Mouse (Mus musculus): Measurements from ENCODE around the gene Cdh8. TPM values are rescaled to one million over a fixed set of nuclear protein-coding genes. Genes with fewer than 3 reads are reported as not detected.

Gene Cdh8
- polyA plus RNA-seq, 1 experiment from 2014 or later: 3.6 TPM

DNA sequence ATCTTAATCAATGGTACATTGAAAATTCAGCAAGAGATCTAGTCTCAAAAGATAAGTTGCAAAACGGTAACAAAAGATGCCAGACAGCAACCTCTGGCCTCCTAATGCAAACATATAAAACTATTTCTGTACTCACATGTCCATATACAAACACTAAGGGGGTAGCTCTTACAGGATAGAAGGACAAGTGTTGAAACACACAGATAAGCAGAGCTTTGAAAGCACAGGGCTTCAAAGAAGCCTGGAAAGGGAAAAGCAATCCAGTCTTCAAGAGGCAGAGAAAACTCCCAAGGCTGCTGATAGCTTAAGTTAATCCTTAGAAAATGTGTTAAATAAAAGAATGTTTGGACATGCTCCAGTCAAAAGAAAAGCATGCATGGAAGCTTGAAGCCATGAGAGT is 77.0 kb downstream of the Cdh8 start:
- no peak overlapping the region for H3K4me3 ChIP-seq (ENCODE audit: low read length)
- H3K4me1 ChIP-seq (ENCODE audit: control insufficient read depth, insufficient read depth, low read length): peaks cover 3% of the 10 kb centered on the region
- no peak overlapping the region for H3K27ac ChIP-seq (ENCODE audit: low read length)
- no peaks in the 10 kb centered on the region for H3K9me3 ChIP-seq (replicated peaks; ENCODE audit: control insufficient read depth, low read length)
- no peaks in the 10 kb centered on the region for H3K36me3 ChIP-seq (ENCODE audit: control insufficient read depth, insufficient read depth)
- ATAC-seq (replicated peaks; ENCODE audit: extremely low read depth, insufficient read depth, low FRiP score): no peak
- H3K27me3 ChIP-seq (ENCODE audit: control insufficient read depth, insufficient read depth, low read length): no peaks in the 10 kb centered on the region
- 30% methylated on average over 1 of the region's 1 CpGs for WGBS
- no peak overlapping the region for H3K4me2 ChIP-seq (ENCODE audit: low read depth, low read length)
- no peak overlapping the region for H3K9ac ChIP-seq (ENCODE audit: low read length)

DNA sequence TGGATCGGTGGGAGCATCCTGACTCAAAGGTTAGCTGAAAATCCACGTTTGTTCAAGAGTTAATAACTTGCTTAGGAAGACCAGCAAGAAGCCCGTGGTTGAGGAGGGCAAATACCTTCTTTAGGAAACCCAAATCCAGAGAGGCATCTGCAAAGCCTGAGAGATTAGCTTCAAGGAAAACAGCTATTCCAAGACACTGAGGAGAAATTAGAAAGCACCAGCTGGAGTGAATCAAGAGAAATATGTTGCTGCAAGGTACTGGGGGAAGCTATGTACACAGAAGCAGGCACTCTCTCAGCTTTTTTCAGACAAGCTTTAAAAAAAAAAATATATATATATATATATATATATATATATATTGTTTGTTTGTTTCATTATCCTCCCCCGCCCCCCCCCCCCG is 88.7 kb downstream of the Cdh8 start:
- no peaks in the 10 kb centered on the region for H3K9me3 ChIP-seq (replicated peaks; ENCODE audit: control insufficient read depth, low read length)
- 67% methylated on average over 5 of the region's 5 CpGs for WGBS
- no peak overlapping the region for H3K4me3 ChIP-seq (ENCODE audit: low read length)
- H3K4me1 ChIP-seq (ENCODE audit: control insufficient read depth, insufficient read depth, low read length): no peaks in the 10 kb centered on the region
- no peak overlapping the region for H3K9ac ChIP-seq (ENCODE audit: low read length)
- H3K36me3 ChIP-seq (ENCODE audit: control insufficient read depth, insufficient read depth): no peaks in the 10 kb centered on the region
- no peak overlapping the region for H3K4me2 ChIP-seq (ENCODE audit: low read depth, low read length)
- H3K27me3 ChIP-seq (ENCODE audit: control insufficient read depth, insufficient read depth, low read length): no peaks in the 10 kb centered on the region
- no peak for ATAC-seq (replicated peaks; ENCODE audit: extremely low read depth, insufficient read depth, low FRiP score)
- H3K27ac ChIP-seq (ENCODE audit: low read length): no peak overlapping the region

- 77% methylated on average over 2 of the region's 2 CpGs for WGBS
- Histone ChIP-seq H3K36me3 (ENCODE audit: control insufficient read depth, insufficient read depth) (no peaks in the 10 kb centered on the region), H3K4me3 (ENCODE audit: low read length) (no peak overlapping the region), H3K4me1 (ENCODE audit: control insufficient read depth, insufficient read depth, low read length) (no peaks in the 10 kb centered on the region), H3K27me3 (ENCODE audit: control insufficient read depth, insufficient read depth, low read length) (no peaks in the 10 kb centered on the region), H3K4me2 (ENCODE audit: low read depth, low read length) (no peak overlapping the region), H3K27ac (ENCODE audit: low read length) (no peak overlapping the region), H3K9me3 (replicated peaks; ENCODE audit: control insufficient read depth, low read length) (no peaks in the 10 kb centered on the region), H3K9ac (ENCODE audit: low read length) (no peak overlapping the region)
- ATAC-seq (replicated peaks; ENCODE audit: extremely low read depth, insufficient read depth, low FRiP score): no peak
Observed at GRCm38 (mm10) chr8:99314561-99314960, 101.7 kb downstream of the Cdh8 start.

DNA sequence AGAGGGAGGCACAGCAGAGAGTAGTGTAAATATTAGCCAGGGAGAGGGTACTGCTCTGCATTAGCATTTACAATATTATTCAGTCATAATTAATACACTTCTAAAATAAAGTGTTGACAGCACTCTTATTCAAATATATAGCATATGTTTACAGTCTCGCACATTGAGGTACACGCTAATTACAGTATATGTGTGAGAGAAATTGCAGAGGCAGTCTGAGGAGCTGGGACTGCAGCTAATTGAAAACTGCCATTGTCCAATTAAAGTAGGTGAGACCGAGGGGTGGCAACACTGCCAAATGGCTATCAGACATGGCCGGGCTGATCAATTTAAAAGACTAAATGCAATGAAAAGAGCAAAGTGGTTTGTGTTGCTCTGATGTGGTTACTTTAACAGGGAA is 112.1 kb downstream of the Cdh8 start:
- H3K36me3 ChIP-seq (ENCODE audit: control insufficient read depth, insufficient read depth): no peaks in the 10 kb centered on the region
- H3K27me3 ChIP-seq (ENCODE audit: control insufficient read depth, insufficient read depth, low read length): no peaks in the 10 kb centered on the region
- ATAC-seq (replicated peaks; ENCODE audit: extremely low read depth, insufficient read depth, low FRiP score): no peak
- no peaks in the 10 kb centered on the region for H3K4me1 ChIP-seq (ENCODE audit: control insufficient read depth, insufficient read depth, low read length)
- no peak overlapping the region for H3K9ac ChIP-seq (ENCODE audit: low read length)
- H3K9me3 ChIP-seq (replicated peaks; ENCODE audit: control insufficient read depth, low read length): no peaks in the 10 kb centered on the region
- H3K27ac ChIP-seq (ENCODE audit: low read length): no peak overlapping the region
- 75% methylated on average over 4 of the region's 4 CpGs for WGBS
- no peak overlapping the region for H3K4me3 ChIP-seq (ENCODE audit: low read length)
- no peak overlapping the region for H3K4me2 ChIP-seq (ENCODE audit: low read depth, low read length)

- WGBS: 75% methylated on average over 1 of the region's 1 CpGs
- Histone ChIP-seq H3K27me3 (ENCODE audit: control insufficient read depth, insufficient read depth, low read length) (no peaks in the 10 kb centered on the region), H3K4me2 (ENCODE audit: low read depth, low read length) (no peak overlapping the region), H3K9me3 (replicated peaks; ENCODE audit: control insufficient read depth, low read length) (no peaks in the 10 kb centered on the region), H3K36me3 (ENCODE audit: control insufficient read depth, insufficient read depth) (no peaks in the 10 kb centered on the region), H3K4me1 (ENCODE audit: control insufficient read depth, insufficient read depth, low read length) (no peaks in the 10 kb centered on the region), H3K9ac (ENCODE audit: low read length) (no peak overlapping the region), H3K27ac (ENCODE audit: low read length) (no peak overlapping the region), H3K4me3 (ENCODE audit: low read length) (no peak overlapping the region)
- no peak for ATAC-seq (replicated peaks; ENCODE audit: extremely low read depth, insufficient read depth, low FRiP score)
Observed at GRCm38 (mm10) chr8:99290201-99290600, 126.1 kb downstream of the Cdh8 start.

DNA sequence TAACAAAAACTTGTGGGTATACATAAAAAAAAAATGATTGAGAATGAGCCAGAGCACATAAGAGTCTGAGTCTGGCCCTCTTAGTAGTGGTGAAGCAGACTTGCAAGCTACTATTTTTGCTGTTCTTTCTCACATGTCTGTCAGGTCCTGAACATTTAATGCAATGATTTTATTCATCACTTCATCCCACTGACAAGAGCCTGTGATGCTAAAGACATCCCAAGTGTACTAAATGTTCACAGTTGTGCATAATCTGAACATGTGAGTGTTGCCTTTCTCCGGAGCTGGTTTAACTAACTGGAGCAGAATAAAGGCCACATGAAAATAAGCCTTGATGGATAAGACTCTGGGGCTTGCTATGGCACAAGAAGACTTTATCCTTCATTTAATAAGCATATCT is 131.2 kb downstream of the Cdh8 start:
- H3K9me3 ChIP-seq (replicated peaks; ENCODE audit: control insufficient read depth, low read length): no peaks in the 10 kb centered on the region
- no peaks in the 10 kb centered on the region for H3K36me3 ChIP-seq (ENCODE audit: control insufficient read depth, insufficient read depth)
- H3K9ac ChIP-seq (ENCODE audit: low read length): no peak overlapping the region
- H3K4me2 ChIP-seq (ENCODE audit: low read depth, low read length): no peak overlapping the region
- ATAC-seq (replicated peaks; ENCODE audit: extremely low read depth, insufficient read depth, low FRiP score): no peak
- H3K4me1 ChIP-seq (ENCODE audit: control insufficient read depth, insufficient read depth, low read length): no peaks in the 10 kb centered on the region
- no peak overlapping the region for H3K27ac ChIP-seq (ENCODE audit: low read length)
- WGBS: 71% methylated on average over 1 of the region's 1 CpGs
- H3K27me3 ChIP-seq (ENCODE audit: control insufficient read depth, insufficient read depth, low read length): no peaks in the 10 kb centered on the region
- H3K4me3 ChIP-seq (ENCODE audit: low read length): no peak overlapping the region

DNA sequence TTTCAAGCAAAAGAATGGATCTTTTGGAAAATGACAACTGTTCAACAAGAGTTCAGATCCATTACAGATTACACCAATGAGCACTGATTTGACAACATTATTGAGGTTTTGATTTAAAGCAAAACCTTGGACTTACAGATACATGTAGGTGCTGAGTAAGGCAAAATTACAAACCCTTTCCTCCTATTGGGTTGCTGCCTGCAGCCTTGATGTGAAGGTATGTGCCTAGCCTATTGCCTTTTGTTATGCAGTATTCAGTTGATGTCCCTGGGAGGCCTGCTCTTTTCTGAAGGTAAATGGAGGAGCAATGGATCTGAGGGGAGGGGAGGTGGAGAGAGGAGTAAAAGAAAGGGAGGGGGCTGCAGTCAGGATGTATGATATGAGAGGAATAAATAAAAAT is 135.9 kb downstream of the Cdh8 start:
- Histone ChIP-seq H3K4me2 (ENCODE audit: low read depth, low read length) (no peak overlapping the region), H3K9me3 (replicated peaks; ENCODE audit: control insufficient read depth, low read length) (no peaks in the 10 kb centered on the region), H3K9ac (ENCODE audit: low read length) (no peak overlapping the region), H3K36me3 (ENCODE audit: control insufficient read depth, insufficient read depth) (no peaks in the 10 kb centered on the region), H3K27ac (ENCODE audit: low read length) (no peak overlapping the region), H3K4me3 (ENCODE audit: low read length) (no peak overlapping the region), H3K4me1 (ENCODE audit: control insufficient read depth, insufficient read depth, low read length) (no peaks in the 10 kb centered on the region), H3K27me3 (ENCODE audit: control insufficient read depth, insufficient read depth, low read length) (no peaks in the 10 kb centered on the region)
- no peak for ATAC-seq (replicated peaks; ENCODE audit: extremely low read depth, insufficient read depth, low FRiP score)

DNA sequence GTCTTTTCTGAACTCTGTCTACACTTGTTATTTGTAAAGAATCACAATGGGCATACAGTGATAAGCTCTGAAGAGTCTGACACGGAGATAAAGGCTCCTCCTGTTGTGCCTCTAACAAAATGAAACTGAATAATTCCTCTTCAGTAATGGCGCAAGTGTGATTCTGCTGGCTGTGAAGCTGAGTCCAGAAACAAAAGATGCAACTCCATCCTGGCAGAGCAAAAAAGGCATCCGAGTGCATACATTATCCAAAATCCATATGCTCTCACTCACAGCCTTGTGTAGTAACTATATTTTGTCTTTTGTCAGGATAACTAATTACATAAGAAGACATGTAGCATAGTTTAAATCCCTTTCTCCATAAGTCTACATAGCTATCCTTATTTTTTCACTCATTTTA is 149.1 kb downstream of the Cdh8 start:
- Histone ChIP-seq H3K27me3 (ENCODE audit: control insufficient read depth, insufficient read depth, low read length) (no peaks in the 10 kb centered on the region), H3K4me1 (ENCODE audit: control insufficient read depth, insufficient read depth, low read length) (no peaks in the 10 kb centered on the region), H3K4me3 (ENCODE audit: low read length) (no peak overlapping the region), H3K4me2 (ENCODE audit: low read depth, low read length) (no peak overlapping the region), H3K27ac (ENCODE audit: low read length) (no peak overlapping the region), H3K9me3 (replicated peaks; ENCODE audit: control insufficient read depth, low read length) (no peaks in the 10 kb centered on the region), H3K9ac (ENCODE audit: low read length) (no peak overlapping the region), H3K36me3 (ENCODE audit: control insufficient read depth, insufficient read depth) (no peaks in the 10 kb centered on the region)
- ATAC-seq (replicated peaks; ENCODE audit: extremely low read depth, insufficient read depth, low FRiP score): no peak
- WGBS: 58% methylated on average over 3 of the region's 3 CpGs

- Histone ChIP-seq H3K4me2 (ENCODE audit: low read depth, low read length) (no peak overlapping the region), H3K36me3 (ENCODE audit: control insufficient read depth, insufficient read depth) (no peaks in the 10 kb centered on the region), H3K4me1 (ENCODE audit: control insufficient read depth, insufficient read depth, low read length) (no peaks in the 10 kb centered on the region), H3K4me3 (ENCODE audit: low read length) (no peak overlapping the region), H3K9me3 (replicated peaks; ENCODE audit: control insufficient read depth, low read length) (no peaks in the 10 kb centered on the region), H3K27ac (ENCODE audit: low read length) (no peak overlapping the region), H3K27me3 (ENCODE audit: control insufficient read depth, insufficient read depth, low read length) (no peaks in the 10 kb centered on the region), H3K9ac (ENCODE audit: low read length) (no peak overlapping the region)
- WGBS: 79% methylated on average over 4 of the region's 4 CpGs
- no peak for ATAC-seq (replicated peaks; ENCODE audit: extremely low read depth, insufficient read depth, low FRiP score)
Observed at GRCm38 (mm10) chr8:99234372-99234771, 181.9 kb downstream of the Cdh8 start.

DNA sequence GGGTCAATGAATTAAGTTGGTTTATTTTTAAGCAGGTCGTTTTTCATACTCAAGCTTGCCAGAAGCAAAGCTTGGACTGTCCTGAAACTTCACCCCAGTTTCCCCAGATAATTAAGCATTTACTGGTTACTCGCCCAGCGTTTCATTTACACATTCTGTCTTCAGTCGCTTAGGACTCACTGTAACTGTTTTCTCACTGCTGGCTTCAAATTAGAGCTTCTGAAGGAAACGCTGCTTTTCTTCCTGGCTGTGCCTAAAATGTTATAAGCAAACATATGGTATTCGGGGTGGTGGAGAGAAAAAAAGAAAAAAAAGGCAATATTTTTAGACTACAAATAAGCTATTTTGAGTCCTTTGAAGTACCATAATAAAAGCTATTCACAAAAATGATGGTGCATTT is 192.6 kb downstream of the Cdh8 start:
- no peaks in the 10 kb centered on the region for H3K4me1 ChIP-seq (ENCODE audit: control insufficient read depth, insufficient read depth, low read length)
- H3K9me3 ChIP-seq (replicated peaks; ENCODE audit: control insufficient read depth, low read length): no peaks in the 10 kb centered on the region
- no peak for ATAC-seq (replicated peaks; ENCODE audit: extremely low read depth, insufficient read depth, low FRiP score)
- no peak overlapping the region for H3K4me3 ChIP-seq (ENCODE audit: low read length)
- WGBS: 57% methylated on average over 6 of the region's 6 CpGs
- H3K27ac ChIP-seq (ENCODE audit: low read length): no peak overlapping the region
- H3K9ac ChIP-seq (ENCODE audit: low read length): no peak overlapping the region
- H3K36me3 ChIP-seq (ENCODE audit: control insufficient read depth, insufficient read depth): no peaks in the 10 kb centered on the region
- H3K27me3 ChIP-seq (ENCODE audit: control insufficient read depth, insufficient read depth, low read length): no peaks in the 10 kb centered on the region
- H3K4me2 ChIP-seq (ENCODE audit: low read depth, low read length): no peak overlapping the region
